Mouse (Mus musculus) midbrain, embryonic 14.5 days (tissue): Measurements from ENCODE around the gene Myo15. TPM values are rescaled to one million over a fixed set of nuclear protein-coding genes. Genes with fewer than 3 reads are reported as not detected.

ENCODE experiments used
- ATAC-seq: fragments of 200-750 bp; cut with Nextera tagmentation; 2 replicates; pipeline ENCODE4 v1.8.0; 2017; ENCODE audit warnings: moderate number of reproducible peaks, moderate library complexity; ENCODE audit not compliant: low FRiP score, low TSS enrichment
- DNase-seq: peaks from one replicate; pipeline ENCODE4 v3.0.0-alpha.2; 2015
- H3K27ac ChIP-seq: fragments of 300-500 bp; sonication (generic); replicated peaks from 2 replicates; pipeline ENCODE4 v1.5.1; 2014; ENCODE audit warnings: mild to moderate bottlenecking, low read depth, low read length, moderate library complexity
- H3K27me3 ChIP-seq: fragments of 300-500 bp; sonication (generic); 2 replicates; pipeline ENCODE4 v1.6.1; 2014; ENCODE audit warnings: low read length, control low read depth, mixed read lengths; ENCODE audit not compliant: control insufficient read depth, insufficient read depth
- H3K36me3 ChIP-seq: fragments of 300-500 bp; sonication (generic); 2 replicates; pipeline ENCODE4 v1.6.1; 2014; ENCODE audit warnings: low read length, control low read depth; ENCODE audit not compliant: control insufficient read depth, insufficient read depth
- H3K4me1 ChIP-seq: fragments of 300-500 bp; sonication (generic); 2 replicates; pipeline ENCODE4 v1.6.1; 2014; ENCODE audit warnings: mild to moderate bottlenecking, antibody characterized with exemption, low read length, control low read depth; ENCODE audit not compliant: control insufficient read depth, insufficient read depth
- H3K4me2 ChIP-seq: fragments of 300-500 bp; sonication (generic); 2 replicates; pipeline ENCODE4 v1.6.1; 2014; ENCODE audit warnings: mild to moderate bottlenecking, low read length, moderate library complexity
- H3K4me3 ChIP-seq: fragments of 300-500 bp; sonication (generic); replicated peaks from 2 replicates; pipeline ENCODE4 v1.5.1; 2014; ENCODE audit warnings: low read depth, low read length
- H3K9ac ChIP-seq: fragments of 300-500 bp; sonication (generic); replicated peaks from 2 replicates; pipeline ENCODE4 v1.6.1; 2014; ENCODE audit warnings: mild to moderate bottlenecking, low read length, moderate library complexity
- H3K9me3 ChIP-seq: fragments of 300-500 bp; sonication (generic); 2 replicates; pipeline ENCODE4 v1.6.1; 2016; ENCODE audit warnings: low read length, control low read depth, mixed read lengths; ENCODE audit not compliant: control insufficient read depth
- WGBS: fragments of 180-500 bp; shearing (Covaris S2); extraction: QIAGEN DNeasy Blood & Tissue Kit; methylation state at CpG from one replicate; pipeline ENCODE4 v1.1.7; 2014; 5-methylcytosine and 5-hydroxymethylcytosine counted together
- polyA plus RNA-seq: library from polyadenylated mRNA; unstranded; fragments of >200 nt; fragmentation: Nextera tagmentation; extraction: Ambion mirVana; gene quantifications from 2 replicates; pipeline ENCODE4 v1.2.1, GENCODE M21; 2014

Gene Myo15
- polyA plus RNA-seq, 1 experiment from 2014 or later = not detected

- WGBS = 60% methylated on average over 7 of the region's 7 CpGs
- no peak overlapping the region for H3K9ac ChIP-seq
- no peak for DNase-seq
- H3K27ac ChIP-seq = no peak overlapping the region
- no peak for ATAC-seq
- no peaks in the 10 kb centered on the region for H3K27me3 ChIP-seq
- no peaks in the 10 kb centered on the region for H3K9me3 ChIP-seq
- no peaks in the 10 kb centered on the region for H3K4me1 ChIP-seq
- no peak overlapping the region for H3K4me3 ChIP-seq
- H3K4me2 ChIP-seq = no peak overlapping the region
- peaks cover 68% of the 10 kb centered on the region for H3K36me3 ChIP-seq
Observed at GRCm38 (mm10) chr11:60440176-60440575, 29.0 kb upstream of the Myo15 start.

- Histone ChIP-seq H3K27me3 (no peaks in the 10 kb centered on the region), H3K4me2 (no peak overlapping the region), H3K9ac (no peak overlapping the region), H3K27ac (no peak overlapping the region), H3K36me3 (peaks cover 46% of the 10 kb centered on the region), H3K4me1 (no peaks in the 10 kb centered on the region), H3K4me3 (no peak overlapping the region), H3K9me3 (no peaks in the 10 kb centered on the region)
- WGBS = 89% methylated on average over 6 of the region's 6 CpGs
- DNase-seq (no peak), ATAC-seq (no peak)
Observed at GRCm38 (mm10) chr11:60442896-60443295, 26.2 kb upstream of the Myo15 start.

GRCm38 (mm10) chr11:60444007-60444406 is 25.1 kb upstream of the Myo15 start:
- ATAC-seq (no peak), DNase-seq (no peak)
- no peak overlapping the region for H3K9ac ChIP-seq
- peaks cover 36% of the 10 kb centered on the region for H3K36me3 ChIP-seq
- H3K9me3 ChIP-seq = no peaks in the 10 kb centered on the region
- no peaks in the 10 kb centered on the region for H3K4me1 ChIP-seq
- WGBS = 82% methylated on average over 4 of the region's 4 CpGs
- no peak overlapping the region for H3K27ac ChIP-seq
- H3K4me3 ChIP-seq = no peak overlapping the region
- no peaks in the 10 kb centered on the region for H3K27me3 ChIP-seq
- H3K4me2 ChIP-seq = no peak overlapping the region

- peak; percentile 91 for ATAC-seq
- H3K4me2 ChIP-seq = peak within 1 kb of the TSS; percentile 81
- 4% methylated on average over 27 of the region's 27 CpGs for WGBS
- no peaks in the 10 kb centered on the region for H3K9me3 ChIP-seq
- peak within 1 kb of the TSS; percentile 66 for H3K4me3 ChIP-seq
- H3K9ac ChIP-seq = peak within 1 kb of the TSS; percentile 80
- no peaks in the 10 kb centered on the region for H3K27me3 ChIP-seq
- H3K27ac ChIP-seq = peak within 1 kb of the TSS; percentile 68
- DNase-seq = peak; percentile 96
- peaks cover 30% of the 10 kb centered on the region for H3K36me3 ChIP-seq
- peaks cover 6% of the 10 kb centered on the region for H3K4me1 ChIP-seq
Observed at GRCm38 (mm10) chr11:60454080-60454744, 14.9 kb upstream of the Myo15 start, which contains the start of gene Drg2. Drg2 (plus strand) TSS chr11:60454591.

- H3K27me3 ChIP-seq = no peaks in the 10 kb centered on the region
- WGBS = under 1% methylated on average over 17 of the region's 17 CpGs
- DNase-seq = no peak
Observed at GRCm38 (mm10) chr11:60454745-60455087, 14.4 kb upstream of the Myo15 start.

GRCm38 (mm10) chr11:60457973-60458372 is 11.2 kb upstream of the Myo15 start:
- no peak overlapping the region for H3K4me2 ChIP-seq
- H3K9ac ChIP-seq = no peak overlapping the region
- peaks cover 6% of the 10 kb centered on the region for H3K4me1 ChIP-seq
- peaks cover 66% of the 10 kb centered on the region for H3K36me3 ChIP-seq
- H3K4me3 ChIP-seq = no peak overlapping the region
- no peaks in the 10 kb centered on the region for H3K27me3 ChIP-seq
- DNase-seq (peak; percentile 26), ATAC-seq (no peak)
- no peaks in the 10 kb centered on the region for H3K9me3 ChIP-seq
- WGBS = 89% methylated on average over 1 of the region's 1 CpGs
- no peak overlapping the region for H3K27ac ChIP-seq

More at GRCm38 (mm10) chr11:60454745-60455087, 14.4 kb upstream of the Myo15 start:
- H3K4me1 ChIP-seq = peaks cover 6% of the 10 kb centered on the region
- peak overlapping the region; percentile 81 for H3K4me2 ChIP-seq
- H3K27ac ChIP-seq = peak overlapping the region; percentile 68
- H3K9ac ChIP-seq = peak overlapping the region; percentile 80
- ATAC-seq = peak; percentile 50; the same call in 1 of the 2 replicates
- H3K4me3 ChIP-seq = peak overlapping the region; percentile 66
- H3K9me3 ChIP-seq = no peaks in the 10 kb centered on the region
- H3K36me3 ChIP-seq = peaks cover 35% of the 10 kb centered on the region

GRCm38 (mm10) chr11:60465943-60466380 is 3.2 kb upstream of the Myo15 start:
- no peak for ATAC-seq
- DNase-seq = peak; percentile 53
- no peak overlapping the region for H3K4me2 ChIP-seq
- no peak overlapping the region for H3K4me3 ChIP-seq
- WGBS = 88% methylated on average over 2 of the region's 2 CpGs
- H3K9ac ChIP-seq = no peak overlapping the region
- H3K9me3 ChIP-seq = no peaks in the 10 kb centered on the region
- no peaks in the 10 kb centered on the region for H3K4me1 ChIP-seq
- H3K27me3 ChIP-seq = no peaks in the 10 kb centered on the region
- H3K27ac ChIP-seq = no peak overlapping the region
- H3K36me3 ChIP-seq = peaks cover 91% of the 10 kb centered on the region

- no peaks in the 10 kb centered on the region for H3K27me3 ChIP-seq
- no peak overlapping the region for H3K9ac ChIP-seq
- no peak overlapping the region for H3K4me3 ChIP-seq
- H3K27ac ChIP-seq = no peak overlapping the region
- no peaks in the 10 kb centered on the region for H3K4me1 ChIP-seq
- no peaks in the 10 kb centered on the region for H3K9me3 ChIP-seq
- ATAC-seq (no peak), DNase-seq (no peak)
- peaks cover 45% of the 10 kb centered on the region for H3K36me3 ChIP-seq
- 88% methylated on average over 9 of the region's 9 CpGs for WGBS
- H3K4me2 ChIP-seq = no peak overlapping the region
Observed at GRCm38 (mm10) chr11:60470743-60471142, 1.6 kb downstream of the Myo15 start.

GRCm38 (mm10) chr11:60474534-60474933 is 5.4 kb downstream of the Myo15 start:
- WGBS = 86% methylated on average over 5 of the region's 5 CpGs
- peaks cover 9% of the 10 kb centered on the region for H3K36me3 ChIP-seq
- H3K4me1 ChIP-seq = no peaks in the 10 kb centered on the region
- DNase-seq (no peak), ATAC-seq (no peak)
- no peaks in the 10 kb centered on the region for H3K9me3 ChIP-seq
- no peak overlapping the region for H3K4me3 ChIP-seq
- H3K27me3 ChIP-seq = no peaks in the 10 kb centered on the region
- H3K27ac ChIP-seq = no peak overlapping the region
- no peak overlapping the region for H3K4me2 ChIP-seq
- no peak overlapping the region for H3K9ac ChIP-seq
